Mouse (Mus musculus): Measurements from ENCODE around the gene Myo1d. TPM values are rescaled to one million over a fixed set of nuclear protein-coding genes. Genes with fewer than 3 reads are reported as not detected.

Myo1d gene
- polyA plus RNA-seq, 1 experiment from 2014 or later = 5.6 TPM

DNA sequence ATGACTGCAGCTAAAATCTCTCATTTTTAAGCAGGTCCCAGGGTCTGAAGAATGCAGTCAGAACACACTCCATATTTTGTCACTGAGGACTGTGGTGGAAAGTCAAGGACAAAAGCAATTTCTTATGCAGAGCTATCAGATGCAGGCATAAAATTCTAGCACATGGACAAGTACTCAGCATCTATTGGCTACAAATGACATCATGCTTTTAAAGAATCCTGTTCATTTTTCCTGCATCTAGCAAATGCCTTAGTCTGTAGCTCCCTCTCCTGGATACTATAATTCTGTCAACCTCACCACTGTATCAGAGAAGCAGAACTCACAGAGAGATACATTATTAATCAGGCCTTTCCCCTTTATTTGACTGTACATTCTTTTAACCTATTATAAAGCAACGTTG is 109.4 kb downstream of the Myo1d start:
- Histone ChIP-seq H3K9me3 (no peaks in the 10 kb centered on the region), H3K9ac (replicated peaks) (no peak overlapping the region), H3K36me3 (no peaks in the 10 kb centered on the region), H3K4me2 (no peak overlapping the region), H3K27ac (no peak overlapping the region), H3K27me3 (no peaks in the 10 kb centered on the region), H3K4me1 (replicated peaks) (no peaks in the 10 kb centered on the region), H3K4me3 (replicated peaks) (no peak overlapping the region)
- 0 out of 2 replicates have a peak, but pooled peaks have one; percentile 10 for ATAC-seq (ENCODE audit: insufficient number of reproducible peaks, insufficient read depth, low FRiP score, low TSS enrichment, low read depth)
- WGBS = 27% methylated on average over 1 of the region's 1 CpGs

DNA sequence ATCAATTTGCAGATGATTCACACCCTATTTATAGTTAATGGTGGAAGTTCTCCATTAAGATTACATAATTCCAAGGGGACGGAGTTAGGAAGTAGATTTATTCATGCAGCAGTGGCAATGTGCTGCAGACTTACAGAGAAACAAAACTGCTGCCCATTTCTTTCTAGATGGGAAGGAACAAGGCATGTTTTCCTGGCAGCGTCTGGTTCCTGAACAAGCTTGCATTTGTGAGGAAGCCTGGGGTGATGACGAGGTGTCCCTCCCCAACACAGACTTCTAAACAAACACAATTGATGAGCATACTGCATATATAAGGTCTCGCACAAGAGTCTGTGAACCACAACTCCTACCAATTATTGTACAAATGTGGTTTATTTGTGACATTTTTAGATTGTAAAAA is 109.9 kb downstream of the Myo1d start:
- no peaks in the 10 kb centered on the region for H3K4me1 ChIP-seq (replicated peaks)
- H3K4me3 ChIP-seq (replicated peaks) = no peak overlapping the region
- no peak overlapping the region for H3K4me2 ChIP-seq
- no peak overlapping the region for H3K27ac ChIP-seq
- H3K9me3 ChIP-seq = no peaks in the 10 kb centered on the region
- no peaks in the 10 kb centered on the region for H3K27me3 ChIP-seq
- WGBS = 77% methylated on average over 4 of the region's 4 CpGs
- no peak overlapping the region for H3K9ac ChIP-seq (replicated peaks)
- no peak for ATAC-seq (ENCODE audit: insufficient number of reproducible peaks, insufficient read depth, low FRiP score, low TSS enrichment, low read depth)
- H3K36me3 ChIP-seq = no peaks in the 10 kb centered on the region

DNA sequence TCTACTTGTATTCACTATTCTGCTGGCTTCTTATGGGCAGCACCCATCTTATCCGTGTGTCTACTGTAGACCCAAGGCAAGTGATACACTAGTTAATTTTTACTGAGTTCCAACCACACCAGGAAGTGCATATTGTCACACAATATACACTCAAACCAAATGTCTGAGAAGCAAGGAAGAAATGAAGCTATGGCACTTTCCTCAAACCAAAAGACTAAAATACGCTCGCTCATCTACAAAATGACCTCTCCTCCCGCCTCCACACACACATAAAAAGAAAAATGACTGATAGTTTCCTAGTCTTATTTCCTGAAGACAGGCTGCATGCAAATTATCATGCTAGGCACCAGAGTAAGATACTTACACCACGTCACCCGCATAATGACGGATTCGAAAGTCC is 113.6 kb downstream of the Myo1d start:
- H3K4me2 ChIP-seq = no peak overlapping the region
- WGBS = 93% methylated on average over 8 of the region's 8 CpGs
- ATAC-seq (ENCODE audit: insufficient number of reproducible peaks, insufficient read depth, low FRiP score, low TSS enrichment, low read depth) = no peak
- no peak overlapping the region for H3K4me3 ChIP-seq (replicated peaks)
- no peaks in the 10 kb centered on the region for H3K36me3 ChIP-seq
- no peak overlapping the region for H3K27ac ChIP-seq
- no peaks in the 10 kb centered on the region for H3K27me3 ChIP-seq
- H3K4me1 ChIP-seq (replicated peaks) = no peaks in the 10 kb centered on the region
- no peak overlapping the region for H3K9ac ChIP-seq (replicated peaks)
- no peaks in the 10 kb centered on the region for H3K9me3 ChIP-seq

DNA sequence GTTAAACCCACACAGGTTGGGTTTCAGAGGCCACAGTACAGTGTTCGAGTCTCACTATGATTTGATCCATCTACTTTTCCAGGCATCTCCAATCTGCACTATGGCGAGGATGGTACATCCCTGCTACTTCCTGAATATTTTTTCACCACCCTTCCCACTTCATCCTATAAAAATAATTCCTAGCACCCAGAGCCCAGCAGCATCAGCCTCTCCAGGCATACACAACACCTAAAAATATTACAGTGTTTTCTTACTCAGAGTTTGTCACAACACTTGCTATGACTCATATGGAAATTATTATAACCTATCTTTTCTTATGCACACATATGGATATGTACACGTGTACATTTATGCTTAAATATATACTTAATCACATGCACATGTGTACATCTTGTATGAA is 115.6 kb downstream of the Myo1d start:
- Histone ChIP-seq H3K27ac (no peak overlapping the region), H3K4me3 (replicated peaks) (no peak overlapping the region), H3K9me3 (no peaks in the 10 kb centered on the region), H3K36me3 (no peaks in the 10 kb centered on the region), H3K27me3 (no peaks in the 10 kb centered on the region), H3K4me2 (no peak overlapping the region), H3K4me1 (replicated peaks) (no peaks in the 10 kb centered on the region), H3K9ac (replicated peaks) (no peak overlapping the region)
- no peak for ATAC-seq (ENCODE audit: insufficient number of reproducible peaks, insufficient read depth, low FRiP score, low TSS enrichment, low read depth)
- 76% methylated on average over 3 of the region's 3 CpGs for WGBS

DNA sequence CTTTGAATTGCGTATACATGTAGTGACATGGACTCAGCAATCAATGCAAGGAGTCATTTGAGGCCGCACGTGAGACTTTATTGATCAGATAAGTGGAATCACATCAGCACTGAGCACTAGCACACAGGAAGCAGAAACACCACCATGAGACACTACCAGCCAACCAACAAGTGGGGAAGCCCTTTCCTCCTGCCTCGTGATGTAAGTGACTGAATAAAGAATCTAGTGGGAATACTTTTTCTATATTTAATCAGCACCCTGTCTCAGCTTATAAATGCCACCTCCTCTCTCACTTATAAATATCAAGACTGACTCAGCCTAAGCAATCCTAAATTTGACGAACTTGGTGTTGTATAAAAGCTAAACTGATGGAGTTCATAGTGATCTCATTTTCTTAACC is 134.7 kb downstream of the Myo1d start:
- 84% methylated on average over 5 of the region's 5 CpGs for WGBS
- Histone ChIP-seq H3K4me3 (replicated peaks) (no peak overlapping the region), H3K9me3 (no peaks in the 10 kb centered on the region), H3K27me3 (no peaks in the 10 kb centered on the region), H3K4me2 (no peak overlapping the region), H3K9ac (replicated peaks) (no peak overlapping the region), H3K27ac (no peak overlapping the region), H3K4me1 (replicated peaks) (no peaks in the 10 kb centered on the region), H3K36me3 (no peaks in the 10 kb centered on the region)
- ATAC-seq (ENCODE audit: insufficient number of reproducible peaks, insufficient read depth, low FRiP score, low TSS enrichment, low read depth) = no peak

DNA sequence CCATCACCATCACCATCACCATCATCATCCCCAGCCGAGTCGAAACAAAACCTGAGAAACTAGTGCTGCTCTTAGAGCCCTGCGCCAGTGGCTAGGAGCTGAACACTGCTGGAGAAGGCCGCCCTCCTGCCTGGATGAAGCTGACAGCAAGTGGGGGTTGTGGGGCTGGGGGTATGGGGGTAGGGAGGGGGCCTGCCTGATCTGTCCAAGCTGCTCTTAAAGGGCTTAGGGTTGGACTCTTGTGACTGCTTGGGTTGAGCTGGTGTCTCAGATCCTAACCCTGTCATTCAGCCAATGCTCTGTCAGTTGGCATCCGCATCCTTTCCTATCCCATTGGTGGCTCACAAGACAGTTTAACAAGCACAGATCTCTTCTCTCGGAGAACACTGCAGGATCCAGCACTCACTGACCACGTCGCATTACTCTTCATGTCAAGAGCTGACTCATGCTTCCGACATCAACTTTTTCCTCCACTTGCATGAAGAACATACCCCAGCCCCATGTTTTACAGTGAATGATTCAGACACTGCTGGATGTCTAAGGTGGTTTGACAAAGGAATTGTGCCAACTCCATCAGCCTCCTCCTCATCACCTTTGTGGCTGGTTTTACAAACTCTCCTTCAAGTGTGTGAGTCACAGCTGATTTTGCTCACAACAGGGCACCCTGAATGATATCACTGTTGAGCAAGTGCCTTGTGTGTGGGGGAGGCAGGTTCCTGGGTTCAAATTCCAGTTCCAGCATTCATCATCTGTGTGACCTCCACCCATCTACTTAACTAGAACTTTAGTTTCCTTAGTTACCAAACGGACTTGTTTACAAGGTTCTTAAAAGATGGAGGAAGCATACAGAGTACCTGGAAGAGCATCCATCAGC is 150.6 kb downstream of the Myo1d start:
- Histone ChIP-seq H3K4me2 (no peak overlapping the region), H3K4me1 (replicated peaks) (no peaks in the 10 kb centered on the region), H3K4me3 (replicated peaks) (no peak overlapping the region), H3K27ac (no peak overlapping the region), H3K9ac (replicated peaks) (no peak overlapping the region), H3K27me3 (no peaks in the 10 kb centered on the region), H3K9me3 (no peaks in the 10 kb centered on the region), H3K36me3 (no peaks in the 10 kb centered on the region)
- ATAC-seq (ENCODE audit: insufficient number of reproducible peaks, insufficient read depth, low FRiP score, low TSS enrichment, low read depth) = no peak
- WGBS = 89% methylated on average over 10 of the region's 10 CpGs

DNA sequence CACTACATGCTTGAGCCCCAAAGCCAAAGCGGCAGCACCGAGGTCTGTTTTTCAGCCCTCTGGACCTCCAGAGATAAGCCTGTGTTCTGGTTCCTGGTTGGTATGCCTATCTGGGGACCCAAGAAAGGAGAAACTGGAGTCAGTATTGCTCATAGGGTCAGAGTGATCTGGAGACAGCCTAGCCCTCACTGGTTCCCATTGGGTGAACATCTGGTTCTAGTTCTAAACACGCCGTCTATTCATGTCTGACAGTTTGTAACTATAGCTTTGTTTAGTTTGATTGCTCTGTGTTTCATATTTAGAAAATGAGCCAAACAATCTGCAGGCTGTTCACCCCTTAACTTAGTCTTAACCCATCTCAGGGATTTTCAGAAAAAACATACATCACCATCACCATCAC is 151.2 kb downstream of the Myo1d start:
- no peaks in the 10 kb centered on the region for H3K9me3 ChIP-seq
- WGBS = 84% methylated on average over 4 of the region's 4 CpGs
- no peaks in the 10 kb centered on the region for H3K4me1 ChIP-seq (replicated peaks)
- no peaks in the 10 kb centered on the region for H3K36me3 ChIP-seq
- ATAC-seq (ENCODE audit: insufficient number of reproducible peaks, insufficient read depth, low FRiP score, low TSS enrichment, low read depth) = no peak
- no peak overlapping the region for H3K4me2 ChIP-seq
- H3K27ac ChIP-seq = no peak overlapping the region
- H3K27me3 ChIP-seq = no peaks in the 10 kb centered on the region
- no peak overlapping the region for H3K4me3 ChIP-seq (replicated peaks)
- no peak overlapping the region for H3K9ac ChIP-seq (replicated peaks)

DNA sequence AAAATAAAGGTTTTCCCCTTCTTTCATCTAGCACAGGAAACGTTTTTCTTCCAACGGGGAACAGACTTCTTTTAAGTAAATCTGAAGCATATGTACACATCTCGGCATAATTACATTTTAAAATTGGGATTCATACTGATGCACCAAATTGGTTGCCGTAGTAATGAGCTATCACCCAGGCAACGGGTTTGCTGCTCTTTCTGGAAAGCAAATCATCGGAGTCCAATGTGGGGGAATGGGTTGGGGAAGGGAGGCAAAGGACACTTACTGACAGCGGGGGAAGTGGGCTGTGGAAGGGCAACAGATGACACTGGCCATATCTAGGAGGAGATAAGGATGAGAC is 156.8 kb downstream of the Myo1d start:
- Histone ChIP-seq H3K4me3 (replicated peaks) (no peak overlapping the region), H3K9me3 (no peaks in the 10 kb centered on the region), H3K4me2 (0 out of 2 replicates have a peak overlapping the region, but pooled peaks have one; percentile 18), H3K4me1 (replicated peaks) (peaks cover 6% of the 10 kb centered on the region; the same call in 1 of the 2 replicates), H3K36me3 (no peaks in the 10 kb centered on the region), H3K27me3 (no peaks in the 10 kb centered on the region), H3K27ac (no peak overlapping the region), H3K9ac (replicated peaks) (no peak overlapping the region)
- 28% methylated on average over 7 of the region's 7 CpGs for WGBS
- ATAC-seq (ENCODE audit: insufficient number of reproducible peaks, insufficient read depth, low FRiP score, low TSS enrichment, low read depth) = no peak

DNA sequence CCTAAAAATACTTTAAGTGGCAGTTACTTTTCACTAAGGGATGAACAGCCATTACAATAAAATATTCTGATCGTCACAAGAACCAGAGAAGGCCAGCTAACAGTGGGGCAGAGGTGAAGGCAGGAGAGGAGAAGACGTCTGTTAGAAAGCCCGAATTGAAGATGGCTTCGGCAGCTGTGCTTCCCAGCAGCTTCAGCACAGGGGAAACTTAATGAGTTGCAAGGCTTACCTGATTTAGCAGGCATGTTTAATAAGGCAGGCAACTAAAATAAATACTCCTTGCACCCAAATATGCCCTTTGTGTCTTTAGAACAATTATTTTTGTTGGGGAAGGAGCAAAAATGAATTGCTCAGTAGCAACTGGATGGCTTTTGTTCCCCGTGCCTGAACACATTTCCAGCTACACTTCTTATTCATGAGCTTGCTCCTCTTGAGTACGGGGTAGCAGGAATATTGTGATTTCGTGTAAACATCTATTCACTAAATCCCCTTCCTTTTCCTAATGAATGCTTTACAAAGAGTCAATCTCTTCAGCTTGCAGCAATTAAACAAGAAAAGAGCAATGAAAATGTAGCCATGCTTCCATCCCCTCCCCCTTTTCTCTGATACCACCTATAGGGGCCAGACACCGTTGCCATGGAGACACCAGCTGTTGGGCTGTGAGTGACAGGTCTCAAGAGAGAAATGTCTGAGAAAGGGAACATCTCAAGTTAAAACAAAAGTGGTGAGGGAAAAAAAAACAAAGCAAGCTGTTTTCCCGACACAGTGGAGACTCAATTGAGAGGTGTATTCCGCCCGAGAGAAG is 157.4 kb downstream of the Myo1d start:
- WGBS = 23% methylated on average over 11 of the region's 11 CpGs
- H3K36me3 ChIP-seq = no peaks in the 10 kb centered on the region
- no peaks in the 10 kb centered on the region for H3K9me3 ChIP-seq
- no peaks in the 10 kb centered on the region for H3K27me3 ChIP-seq
- H3K4me3 ChIP-seq (replicated peaks) = no peak overlapping the region
- H3K4me2 ChIP-seq = peak overlapping the region; percentile 18; the same call in 1 of the 2 replicates
- H3K9ac ChIP-seq (replicated peaks) = no peak overlapping the region
- peaks cover 6% of the 10 kb centered on the region; the same call in 1 of the 2 replicates for H3K4me1 ChIP-seq (replicated peaks)
- ATAC-seq (ENCODE audit: insufficient number of reproducible peaks, insufficient read depth, low FRiP score, low TSS enrichment, low read depth) = no peak
- H3K27ac ChIP-seq = no peak overlapping the region

DNA sequence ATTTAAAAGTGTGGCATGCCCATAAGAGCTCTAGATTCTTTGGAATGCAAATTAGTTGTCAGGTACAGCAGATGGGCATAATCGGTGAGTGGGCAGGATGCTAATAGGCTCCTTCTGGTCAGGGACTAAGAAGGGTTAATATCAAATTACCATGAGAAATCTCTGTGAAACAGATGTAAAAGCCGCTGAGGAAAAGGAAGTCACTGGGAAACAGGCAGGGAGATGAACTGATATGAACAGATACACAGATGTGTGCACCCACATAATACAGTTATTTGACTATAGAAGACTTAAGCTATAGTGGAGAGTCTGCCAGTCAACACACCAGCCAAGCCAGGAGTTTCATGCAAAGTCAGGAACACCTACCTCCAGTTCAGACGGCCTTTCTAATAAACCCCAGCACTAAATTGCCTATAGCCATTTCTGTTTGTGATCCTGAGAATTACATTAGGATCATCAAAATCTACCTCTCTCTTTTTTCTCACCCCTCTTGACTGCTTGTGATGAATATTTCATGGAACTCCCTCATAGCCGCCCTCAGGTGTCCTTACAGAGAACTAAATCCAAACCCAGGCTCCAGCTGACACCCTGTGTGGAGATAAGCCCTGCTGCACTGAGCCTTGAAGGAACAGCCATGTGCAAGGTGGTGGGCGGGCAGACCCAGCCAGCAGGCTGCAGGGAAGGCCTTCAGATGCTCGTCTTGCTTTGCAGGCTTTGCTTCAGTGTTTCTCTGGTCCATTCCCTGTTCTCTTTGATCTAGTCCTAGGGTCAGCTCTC is 164.7 kb downstream of the Myo1d start:
- Histone ChIP-seq H3K4me2 (no peak overlapping the region), H3K9ac (replicated peaks) (no peak overlapping the region), H3K36me3 (no peaks in the 10 kb centered on the region), H3K27ac (no peak overlapping the region), H3K4me3 (replicated peaks) (no peak overlapping the region), H3K9me3 (no peaks in the 10 kb centered on the region), H3K4me1 (replicated peaks) (no peaks in the 10 kb centered on the region), H3K27me3 (no peaks in the 10 kb centered on the region)
- 43% methylated on average over 6 of the region's 6 CpGs for WGBS
- no peak for ATAC-seq (ENCODE audit: insufficient number of reproducible peaks, insufficient read depth, low FRiP score, low TSS enrichment, low read depth)

DNA sequence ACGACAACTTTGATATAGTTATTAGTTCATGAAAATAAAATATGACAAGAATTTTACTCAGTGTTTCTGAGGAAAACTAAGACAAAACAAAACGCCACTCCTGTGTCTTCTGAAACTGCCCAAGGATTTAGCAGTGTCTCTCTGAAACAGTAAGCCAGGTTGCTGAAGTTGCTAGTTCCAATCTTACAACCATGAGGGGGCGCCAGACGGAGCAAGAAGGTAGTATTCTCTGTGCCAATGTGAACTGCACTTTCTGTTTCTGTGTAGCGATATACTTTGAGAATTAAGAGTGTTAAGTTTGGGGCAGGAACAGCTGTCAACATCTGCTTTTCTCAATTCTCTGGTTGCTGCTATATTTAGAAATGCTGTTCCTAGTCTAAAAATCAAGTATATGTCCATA is 165.4 kb downstream of the Myo1d start:
- Histone ChIP-seq H3K9ac (replicated peaks) (no peak overlapping the region), H3K27ac (no peak overlapping the region), H3K9me3 (no peaks in the 10 kb centered on the region), H3K27me3 (no peaks in the 10 kb centered on the region), H3K36me3 (no peaks in the 10 kb centered on the region), H3K4me2 (no peak overlapping the region), H3K4me1 (replicated peaks) (no peaks in the 10 kb centered on the region), H3K4me3 (replicated peaks) (no peak overlapping the region)
- WGBS = 42% methylated on average over 5 of the region's 5 CpGs
- ATAC-seq (ENCODE audit: insufficient number of reproducible peaks, insufficient read depth, low FRiP score, low TSS enrichment, low read depth) = no peak
